ENCODE assay signal across 8 mouse cellular contexts in genomic region chr1:191186386-191186770, GRCm38 (mm10). TPM values are rescaled to one million over a fixed set of nuclear protein-coding genes. Genes with fewer than 3 reads are reported as not detected.
DNase-seq lines count a peak whose midpoint lies in the region; ATAC-seq and TF ChIP-seq lines count a peak whose summit lies in the region.

No protein-coding gene starts in this region.

- no peak for ATAC-seq in heart, embryonic 15.5 days (replicated peaks; ENCODE audit: insufficient number of reproducible peaks, insufficient read depth, low FRiP score, low read depth)
- ATAC-seq in midbrain, embryonic 13.5 days = no peak

- WGBS in heart, embryonic 15.5 days = 9% methylated on average over 7 of the region's 7 CpGs
- WGBS in midbrain, embryonic 13.5 days = 2% methylated on average over 7 of the region's 7 CpGs
- WGBS in cerebellum, adult 2 months = 29% methylated on average over 7 of the region's 7 CpGs

- H3K27ac ChIP-seq in heart, embryonic 15.5 days = peak overlapping the region; percentile 63
- H3K27ac ChIP-seq in midbrain, embryonic 13.5 days = no peak overlapping the region
- no peak overlapping the region for H3K27ac ChIP-seq in cerebellum, adult 2 months (ENCODE audit: insufficient read depth, low read length)

- no peak overlapping the region for H3K9ac ChIP-seq in heart, embryonic 15.5 days
- H3K9ac ChIP-seq in midbrain, embryonic 13.5 days (replicated peaks) = no peak overlapping the region

- DNase-seq in urinary bladder, postnatal 14 days (ENCODE audit: low spot score) = peak; percentile 75
- DNase-seq in urinary bladder, adult 2 months (ENCODE audit: low spot score) = no peak
- DNase-seq in kidney, postnatal 4 days = peak; percentile 66 to 71
- DNase-seq in cerebellum, adult 2 months = no peak
- DNase-seq in right cerebral cortex, postnatal 14 days = no peak
- no peak for DNase-seq in left cerebral cortex, postnatal 14 days (ENCODE audit: low spot score in 2 of 2)

- H3K4me3 ChIP-seq in heart, embryonic 15.5 days = peak overlapping the region; percentile 75
- H3K4me3 ChIP-seq in midbrain, embryonic 13.5 days (replicated peaks) = no peak overlapping the region; the same call in 1 of the 2 replicates
- H3K4me3 ChIP-seq in cerebellum, adult 2 months (replicated peaks; ENCODE audit: insufficient read depth, low read depth, low read length) = no peak overlapping the region

- no peak for TF ChIP-seq CTCF in cerebellum, adult 2 months (IDR thresholded peaks at IDR 0.05; ENCODE audit: borderline replicate concordance, insufficient read depth, low read depth, low read length)

- peaks cover 35% of the 10 kb centered on the region for H3K4me1 ChIP-seq in heart, embryonic 15.5 days (replicated peaks)
- peaks cover 58% of the 10 kb centered on the region for H3K4me1 ChIP-seq in midbrain, embryonic 13.5 days (replicated peaks)
- H3K4me1 ChIP-seq in cerebellum, adult 2 months (ENCODE audit: control insufficient read depth, insufficient read depth, low read length) = peaks cover 9% of the 10 kb centered on the region; the same call in 1 of the 2 replicates

- no peak for TF ChIP-seq POLR2A in cerebellum, adult 2 months (IDR thresholded peaks at IDR 0.05; ENCODE audit: borderline replicate concordance, insufficient read depth, low read length)

- intact Hi-C loops in left cerebral cortex, postnatal 14 days (cut with DNase I) = loop anchor here (10.0 kb wide), 1 partner anchor 88 kb away; no protein-coding TSS in a partner anchor

- H3K36me3 ChIP-seq in heart, embryonic 15.5 days = no peaks in the 10 kb centered on the region
- H3K36me3 ChIP-seq in midbrain, embryonic 13.5 days = no peaks in the 10 kb centered on the region

- peaks cover 4% of the 10 kb centered on the region for H3K27me3 ChIP-seq in heart, embryonic 15.5 days
- H3K27me3 ChIP-seq in midbrain, embryonic 13.5 days = peaks cover 80% of the 10 kb centered on the region
- peaks cover 5% of the 10 kb centered on the region; the same call in 1 of the 2 replicates for H3K27me3 ChIP-seq in cerebellum, adult 2 months (ENCODE audit: control insufficient read depth, insufficient read depth, low read length)

- H3K9me3 ChIP-seq in heart, embryonic 15.5 days (replicated peaks) = no peaks in the 10 kb centered on the region
- no peaks in the 10 kb centered on the region for H3K9me3 ChIP-seq in midbrain, embryonic 13.5 days

- peak overlapping the region; percentile 96 for H3K4me2 ChIP-seq in heart, embryonic 15.5 days
- H3K4me2 ChIP-seq in midbrain, embryonic 13.5 days (replicated peaks) = peak overlapping the region; percentile 92

RNA-seq across cellular contexts. Expression of gene Fam71a, which starts 21.8 kb away (rescaled TPM):
- not detected in 2 replicates for polyA plus RNA-seq in urinary bladder, adult 2 months (2012; rRNA removed)
- polyA plus RNA-seq in heart, embryonic 15.5 days (2015; fragmentation: Nextera tagmentation; extraction: Ambion mirVana) = not detected in 2 replicates
- polyA plus RNA-seq in midbrain, embryonic 13.5 days (2015; fragmentation: Nextera tagmentation; extraction: Ambion mirVana) = not detected in 2 replicates
- not detected in 2 replicates for polyA plus RNA-seq in cerebellum, adult 2 months (2012; rRNA removed)
- not detected for total RNA-seq in left cerebral cortex, postnatal 14 days (2021)

RNA-seq across cellular contexts. Expression of gene Atf3, which starts 31.5 kb away (rescaled TPM):
- 4.6 and 9.8 TPM in 2 replicates for polyA plus RNA-seq in urinary bladder, adult 2 months (2012; rRNA removed)
- 14.0 and 14.3 TPM in 2 replicates for polyA plus RNA-seq in heart, embryonic 15.5 days (2015; fragmentation: Nextera tagmentation; extraction: Ambion mirVana)
- polyA plus RNA-seq in midbrain, embryonic 13.5 days (2015; fragmentation: Nextera tagmentation; extraction: Ambion mirVana) = 0.83 and 1.2 TPM in 2 replicates
- polyA plus RNA-seq in cerebellum, adult 2 months (2012; rRNA removed) = 1.00 and 1.1 TPM in 2 replicates
- under 1 TPM; 0.51 to 0.59 TPM for total RNA-seq in left cerebral cortex, postnatal 14 days (2021)

Comparison
In these comparisons a context has a peak if more than half of its experiments do, and no peak if none do; other contexts are left out.
1. DNase-seq: peak in urinary bladder, postnatal 14 days (single experiment) and kidney, postnatal 4 days (2 of 2); none in urinary bladder, adult 2 months (single experiment), cerebellum, adult 2 months (0 of 2), right cerebral cortex, postnatal 14 days (single experiment) and left cerebral cortex, postnatal 14 days (0 of 2).